Mouse (Mus musculus) natural killer cell, adult 2 months (primary cell): ENCODE results near the gene C1qtnf2.

Source experiments
- DNase-seq, 2 experiments: peaks; one replicate each; pipeline ENCODE4 v3.0.0; 2022; ENCODE audit warnings: low spot score in 2 of 2

Gene C1qtnf2

DNA sequence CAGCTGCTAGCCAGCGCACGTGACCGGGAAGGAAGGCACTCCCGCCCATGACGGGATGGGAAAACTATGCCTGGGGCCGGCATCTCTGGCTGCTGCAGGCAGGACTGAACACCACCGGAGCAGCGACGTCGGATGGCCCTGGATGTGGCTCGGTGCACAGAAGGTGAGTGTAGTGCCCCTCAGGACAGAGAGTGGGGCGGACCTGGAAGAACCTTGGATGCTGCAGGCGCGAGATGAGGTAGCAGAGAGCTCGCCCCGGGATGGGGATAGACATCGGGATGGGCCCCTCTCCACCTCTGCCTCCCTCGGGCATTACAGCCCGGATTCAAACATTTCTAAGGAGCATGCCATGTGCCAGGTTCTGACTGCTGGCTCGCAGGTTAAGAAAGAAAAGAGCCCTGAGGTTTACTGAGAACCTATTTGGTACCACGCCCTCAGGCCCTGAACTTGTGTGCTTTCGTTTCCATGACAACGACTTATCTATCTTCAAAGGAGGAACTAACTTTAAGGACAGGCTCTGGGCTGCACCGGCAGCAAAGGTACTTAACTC, at the start of gene C1qtnf2:
TSS of gene C1qtnf2 (plus strand) at position 52 of the 550 bp plus-strand sequence.
- no peak for DNase-seq

DNA sequence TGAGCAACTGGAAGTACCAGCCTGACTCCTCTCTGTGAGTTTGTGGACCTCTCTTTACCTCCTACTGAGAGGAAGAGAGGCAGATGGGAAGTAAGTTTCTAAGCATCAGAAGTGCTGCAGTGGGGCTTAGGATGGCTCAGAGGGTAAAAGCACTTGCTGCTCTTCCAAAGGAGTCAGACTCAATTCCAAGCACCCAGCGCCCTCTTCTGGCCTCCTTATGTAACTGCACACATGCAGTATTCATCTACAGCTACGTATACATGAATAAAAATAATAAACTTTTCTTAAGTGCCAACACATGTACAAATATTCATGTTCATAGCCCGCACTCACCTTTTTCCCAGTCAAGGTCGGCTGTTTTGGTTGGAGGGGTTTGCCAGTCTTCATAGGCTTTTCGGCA, 49.7 kb upstream of the C1qtnf2 start:
- DNase-seq: no peak

GRCm38 (mm10) chr11:43425166-43425709, 48.8 kb upstream of the C1qtnf2 start:
- DNase-seq: no peak

DNA sequence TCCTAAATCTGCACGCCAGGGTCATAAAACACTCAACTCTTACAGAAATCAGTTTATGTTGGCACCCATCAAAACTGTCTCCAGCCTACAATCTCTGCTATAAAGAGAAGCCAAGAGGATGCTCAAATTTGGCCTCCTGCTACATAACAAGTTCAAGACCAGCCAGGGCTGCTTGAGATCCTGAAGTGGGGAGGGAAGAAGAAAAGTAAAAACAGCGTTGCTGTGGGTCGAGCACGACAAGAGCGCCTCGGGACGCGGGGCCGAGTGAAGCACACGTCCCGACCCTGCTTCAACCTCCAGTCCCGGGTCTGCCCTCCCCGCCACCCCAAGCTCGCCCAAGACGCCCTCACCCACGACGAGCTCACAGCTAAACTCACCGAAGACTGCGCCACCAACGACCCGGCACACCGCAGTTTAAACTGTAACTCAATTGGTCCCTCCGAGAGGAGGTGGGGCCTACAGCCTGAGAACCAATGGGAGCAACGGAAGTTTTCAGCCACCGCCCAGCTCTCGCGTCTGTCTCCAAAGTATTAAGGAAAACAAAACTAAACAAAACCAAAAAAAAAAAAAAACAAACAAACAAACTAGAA, 48.2 kb upstream of the C1qtnf2 start, which contains the start of gene Pttg1:
TSS of gene Pttg1 (minus strand) at position 428 of the 590 bp plus-strand sequence.
- DNase-seq: peak; percentile 73 to 79

GRCm38 (mm10) chr11:43426414-43426884, 47.6 kb upstream of the C1qtnf2 start:
- DNase-seq: no peak

DNA sequence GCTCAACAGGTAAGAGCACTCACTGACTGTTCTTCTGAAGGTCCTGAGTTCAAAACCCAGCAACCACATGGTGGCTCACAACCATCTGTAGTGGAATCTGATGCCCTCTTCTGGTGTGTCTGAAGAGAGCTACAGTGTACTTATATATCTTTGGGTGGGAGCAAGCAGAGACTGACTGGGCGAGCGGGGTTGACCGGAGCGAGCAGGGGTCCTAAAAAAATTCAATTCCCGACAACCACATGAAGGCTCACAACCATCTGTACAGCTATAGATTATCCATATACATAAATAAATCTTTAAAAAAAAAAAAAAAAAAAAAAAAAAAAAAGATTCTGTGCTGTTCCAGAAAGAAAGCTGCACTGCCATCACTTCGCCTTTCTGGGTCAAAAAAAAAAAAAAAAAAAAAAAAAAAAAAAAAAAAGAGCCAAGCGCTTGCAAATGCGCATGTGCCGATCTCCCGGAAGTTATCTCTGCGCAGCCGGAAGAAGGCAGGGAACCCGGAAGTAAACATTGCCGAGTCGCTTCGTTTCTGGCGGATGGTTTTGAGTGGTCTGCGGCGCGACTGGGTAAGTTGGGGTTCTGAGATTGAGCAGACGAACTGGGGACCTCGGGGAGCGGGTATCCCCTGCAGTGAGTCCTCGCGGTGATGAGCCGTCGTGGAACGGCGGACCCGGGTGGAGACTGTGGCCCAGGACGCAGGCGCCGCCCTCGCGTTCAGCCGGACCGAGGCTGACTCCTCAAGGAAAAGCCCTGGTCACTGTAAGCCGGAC, 40.6 kb upstream of the C1qtnf2 start, which contains the start of gene Slu7:
TSS of gene Slu7 (plus strand) at position 491 of the 770 bp plus-strand sequence.
- peak; percentile 69 to 79 for DNase-seq

DNA sequence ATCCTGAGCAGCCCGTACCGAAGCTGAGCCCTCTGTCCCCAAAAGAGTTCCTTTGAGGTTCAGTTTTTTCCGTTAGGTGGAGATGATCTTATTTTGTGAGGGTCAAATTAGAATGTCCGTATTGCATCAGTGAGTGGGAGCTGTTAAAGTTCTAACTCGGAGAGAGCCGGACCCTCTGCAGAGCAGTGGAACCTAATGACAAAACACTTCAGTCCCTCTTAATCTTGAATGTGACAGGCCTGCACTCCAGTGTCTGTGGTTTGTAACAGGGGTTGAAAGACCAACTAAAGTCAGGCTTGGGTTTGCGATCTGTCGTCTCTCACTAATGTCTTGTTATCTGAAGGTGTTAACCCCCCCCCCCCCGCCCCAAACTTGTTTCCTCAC, 40.1 kb upstream of the C1qtnf2 start:
- peak in 1 of 2 experiments; percentile 18 for DNase-seq

- no peak for DNase-seq
Measured at GRCm38 (mm10) chr11:43441121-43441520, 33.0 kb upstream of the C1qtnf2 start.

GRCm38 (mm10) chr11:43443183-43443582, 30.9 kb upstream of the C1qtnf2 start:
- no peak for DNase-seq

DNA sequence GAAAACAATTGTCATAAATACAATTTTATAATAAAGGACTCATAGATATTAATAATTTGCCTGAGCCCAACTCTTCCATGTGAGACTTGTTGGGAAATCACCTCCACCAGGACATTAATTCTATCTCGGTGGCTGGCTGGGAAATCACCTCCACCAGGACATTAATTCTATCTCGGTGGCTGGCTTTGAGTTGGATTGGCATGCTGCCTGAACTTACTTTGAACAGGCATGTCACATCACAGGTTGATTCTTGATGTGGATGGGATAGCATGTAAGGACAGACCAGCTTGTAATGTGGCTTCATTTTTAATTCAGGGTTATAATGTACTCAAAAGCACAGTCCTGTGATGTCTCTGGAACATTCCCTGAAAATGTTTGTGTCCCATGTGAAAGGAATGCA, 24.2 kb upstream of the C1qtnf2 start:
- no peak for DNase-seq

DNA sequence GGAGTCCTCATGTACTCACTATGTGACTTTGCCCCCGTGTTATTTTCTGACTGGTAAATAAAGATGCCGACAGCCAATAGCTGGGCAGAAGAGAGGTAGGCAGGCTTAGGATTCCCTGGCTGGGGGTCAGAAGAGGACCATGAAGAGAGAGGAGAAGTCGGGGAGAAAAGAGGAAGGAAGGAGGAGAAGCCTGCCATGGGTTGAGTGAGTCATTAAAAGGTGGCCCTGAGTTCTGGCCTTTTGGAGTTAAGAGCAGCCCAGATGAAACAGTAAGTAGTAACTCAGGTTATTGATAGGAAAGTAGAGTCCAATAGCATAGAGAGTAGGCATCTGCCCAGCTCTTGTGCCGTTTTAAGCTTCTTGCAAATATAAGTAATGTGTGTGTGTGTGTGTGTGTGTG, 22.8 kb upstream of the C1qtnf2 start:
- no peak for DNase-seq

DNA sequence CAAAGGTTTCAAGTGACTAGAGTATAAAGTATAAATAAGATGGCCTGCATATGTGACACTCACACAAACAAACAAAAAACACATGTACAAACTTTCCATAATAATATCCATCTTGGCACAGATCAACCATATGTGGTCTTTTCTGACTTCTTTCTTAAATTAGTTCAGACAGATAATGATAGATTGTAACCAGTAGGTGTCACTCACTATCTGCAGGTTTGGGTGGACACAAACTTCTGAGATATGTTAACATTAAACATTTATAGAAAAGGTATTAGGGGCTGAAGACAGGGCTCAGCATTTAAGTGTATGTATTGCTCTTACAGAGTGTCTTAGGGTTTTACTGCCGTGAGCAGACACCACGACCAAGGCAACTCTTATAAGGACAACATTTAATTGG, 21.8 kb upstream of the C1qtnf2 start:
- no peak for DNase-seq

GRCm38 (mm10) chr11:43463204-43463603, 10.9 kb upstream of the C1qtnf2 start:
- no peak for DNase-seq

DNA sequence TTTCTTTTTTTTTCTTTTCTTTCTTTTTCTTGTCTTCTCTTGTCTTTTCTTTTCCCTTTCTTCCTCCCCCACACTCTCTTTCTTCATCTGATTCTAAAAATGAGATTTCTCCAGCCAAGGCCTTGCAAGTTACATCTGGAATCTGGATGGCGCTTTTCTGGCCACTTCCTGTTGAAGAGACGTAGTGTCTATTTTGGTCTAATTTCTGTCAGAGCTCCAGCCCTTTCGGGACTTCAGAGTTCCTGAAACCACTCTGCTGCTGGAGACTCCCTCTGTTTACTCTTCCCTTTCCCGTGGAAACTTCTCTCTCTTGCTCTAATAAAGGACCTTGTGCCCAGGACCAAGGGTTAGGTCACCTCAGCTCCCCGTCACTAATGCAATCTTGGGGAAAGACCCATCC, 4.0 kb upstream of the C1qtnf2 start:
- DNase-seq: no peak

- DNase-seq: no peak
Measured at GRCm38 (mm10) chr11:43470881-43471820, 2.9 kb upstream of the C1qtnf2 start.

- DNase-seq: no peak
Measured at GRCm38 (mm10) chr11:43473115-43473514, 961 bp upstream of the C1qtnf2 start.

GRCm38 (mm10) chr11:43473635-43474224, 346 bp upstream of the C1qtnf2 start:
- no peak for DNase-seq

- DNase-seq: no peak
Measured at GRCm38 (mm10) chr11:43479376-43479775, 5.3 kb downstream of the C1qtnf2 start.

GRCm38 (mm10) chr11:43480561-43480960, 6.5 kb downstream of the C1qtnf2 start:
- DNase-seq: no peak

DNA sequence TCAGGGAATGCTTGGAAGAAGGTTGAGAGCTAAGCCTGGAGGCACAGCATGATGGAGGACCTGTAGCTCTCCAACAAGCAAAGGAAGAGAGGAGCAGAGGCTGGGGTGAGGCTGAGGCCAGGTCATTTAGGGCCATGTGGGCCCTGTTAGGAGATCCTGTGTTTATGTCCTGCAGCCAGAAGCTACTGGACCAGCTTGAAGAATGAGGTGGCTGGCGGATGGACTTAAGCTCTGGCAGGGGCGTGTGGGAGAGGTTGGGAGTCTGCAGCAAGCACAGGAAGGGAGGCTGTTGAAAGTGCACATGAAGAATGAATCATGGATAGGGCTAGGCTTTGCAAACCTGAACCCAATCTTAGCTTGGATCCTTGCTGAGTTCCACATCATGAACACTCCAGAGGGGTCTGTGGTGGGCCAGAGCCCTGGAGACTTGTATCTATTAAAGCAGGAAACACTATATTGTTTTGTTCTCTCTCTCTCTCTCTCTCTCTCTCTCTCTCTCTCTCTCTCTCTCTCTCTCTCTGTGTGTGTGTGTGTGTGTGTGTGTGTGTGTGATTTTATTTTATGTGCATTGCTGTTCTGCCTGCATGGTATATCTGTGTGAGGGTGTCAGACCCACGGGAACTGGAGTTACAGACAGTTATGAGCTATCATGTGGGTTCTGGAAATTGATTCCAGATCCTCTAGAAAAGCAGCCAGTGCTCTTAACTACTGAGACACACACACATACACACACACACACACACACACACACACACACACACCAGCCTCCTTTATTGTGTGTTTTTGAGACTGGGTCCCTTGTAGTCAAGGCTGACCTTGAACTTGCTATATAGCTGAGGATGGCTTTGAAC, 7.8 kb downstream of the C1qtnf2 start:
- no peak for DNase-seq
